Mouse (Mus musculus) lung, embryonic 14.5 days (tissue): ENCODE data around the gene Mthfd1. TPM values are rescaled to one million over a fixed set of nuclear protein-coding genes. Genes with fewer than 3 reads are reported as not detected.
"Not testable (repeated sequence)": the region's sequence is repeated elsewhere in the genome, so short reads cannot be mapped to it uniquely, and the experiment has no call there.

Experiments used
- ATAC-seq: fragments of 200-750 bp; cut with Nextera tagmentation; 2 replicates; pipeline ENCODE4 v1.8.0; 2017; ENCODE audit warnings: mild to moderate bottlenecking, moderate TSS enrichment, moderate library complexity; ENCODE audit not compliant: insufficient read depth
- DNase-seq: peaks from one replicate; pipeline ENCODE4 v3.0.0-alpha.2; 2015
- H3K27ac ChIP-seq: fragments of 300-500 bp; sonication (generic); 2 replicates; pipeline ENCODE4 v1.5.1; 2014; ENCODE audit warnings: low read depth, mild to moderate bottlenecking, moderate library complexity
- H3K27me3 ChIP-seq: fragments of 300-500 bp; sonication (generic); 2 replicates; pipeline ENCODE4 v1.6.1; 2014; ENCODE audit warnings: low read length, control low read depth; ENCODE audit not compliant: insufficient read depth
- H3K36me3 ChIP-seq: fragments of 300-500 bp; sonication (generic); 2 replicates; pipeline ENCODE4 v1.6.1; 2014; ENCODE audit warnings: control low read depth; ENCODE audit not compliant: insufficient read depth
- H3K4me1 ChIP-seq: fragments of 300-500 bp; sonication (generic); 2 replicates; pipeline ENCODE4 v1.6.1; 2014; ENCODE audit warnings: antibody characterized with exemption, control low read depth; ENCODE audit not compliant: insufficient read depth
- H3K4me2 ChIP-seq: fragments of 300-500 bp; sonication (generic); 2 replicates; pipeline ENCODE4 v1.6.1; 2014; ENCODE audit warnings: mild to moderate bottlenecking
- H3K4me3 ChIP-seq: fragments of 300-500 bp; sonication (generic); 2 replicates; pipeline ENCODE4 v1.5.1; 2014; ENCODE audit warnings: low read depth, low read length
- H3K9ac ChIP-seq: fragments of 300-500 bp; sonication (generic); 2 replicates; pipeline ENCODE4 v1.6.1; 2014
- H3K9me3 ChIP-seq: fragments of 300-500 bp; sonication (generic); 2 replicates; pipeline ENCODE4 v1.6.1; 2016; ENCODE audit warnings: low read depth, low read length, control low read depth
- CTCF ChIP-seq: IDR thresholded peaks from 2 replicates; pipeline ENCODE4 v1.5.1; 2016; ENCODE audit warnings: antibody characterized with exemption, low read depth
- WGBS: fragments of 180-500 bp; shearing (Covaris S2); extraction: QIAGEN DNeasy Blood & Tissue Kit; methylation state at CpG from one replicate; pipeline ENCODE4 v1.1.7; 2014; 5-methylcytosine and 5-hydroxymethylcytosine counted together
- polyA plus RNA-seq: library from polyadenylated mRNA; unstranded; fragments of >200 nt; fragmentation: Nextera tagmentation; extraction: Ambion mirVana; gene quantifications from 2 replicates; pipeline ENCODE4 v1.2.1, GENCODE M21; 2014

Gene Mthfd1
- 99.8 and 104 TPM in 2 replicates for polyA plus RNA-seq

- Histone ChIP-seq H3K4me1 (peaks cover 10% of the 10 kb centered on the region; the same call in 1 of the 2 replicates), H3K4me2 (peak within 1 kb of the TSS; percentile 96), H3K9ac (peak within 1 kb of the TSS; percentile 68), H3K36me3 (no peaks in the 10 kb centered on the region), H3K27me3 (no peaks in the 10 kb centered on the region), H3K27ac (peak within 1 kb of the TSS; percentile 83), H3K9me3 (no peaks in the 10 kb centered on the region), H3K4me3 (peak within 1 kb of the TSS; percentile 68)
- DNase-seq (peak; percentile 96), ATAC-seq (peak; percentile 100)
- WGBS: 2% methylated on average over 43 of the region's 43 CpGs
- no peak for TF ChIP-seq CTCF
These were observed at the start of gene Mthfd1 for GRCm38 (mm10) chr12:76254725-76255498. Gene Mthfd1 (plus strand): TSS chr12:76255298.

GRCm38 (mm10) chr12:76209429-76209974 is 45.6 kb upstream of the Mthfd1 start:
- no peaks in the 10 kb centered on the region for H3K27me3 ChIP-seq
- ATAC-seq (no peak), DNase-seq (no peak)
- H3K27ac ChIP-seq: no peak overlapping the region
- TF ChIP-seq CTCF: no peak
- H3K4me1 ChIP-seq: no peaks in the 10 kb centered on the region
- no peak overlapping the region for H3K4me3 ChIP-seq
- WGBS: 91% methylated on average over 5 of the region's 5 CpGs
- H3K36me3 ChIP-seq: no peaks in the 10 kb centered on the region
- H3K9me3 ChIP-seq: no peaks in the 10 kb centered on the region
- no peak overlapping the region for H3K9ac ChIP-seq
- no peak overlapping the region for H3K4me2 ChIP-seq

- H3K4me2 ChIP-seq: no peak overlapping the region
- H3K9me3 ChIP-seq: no peaks in the 10 kb centered on the region
- no peaks in the 10 kb centered on the region for H3K36me3 ChIP-seq
- H3K4me3 ChIP-seq: no peak overlapping the region
- no peak for TF ChIP-seq CTCF
- no peaks in the 10 kb centered on the region for H3K27me3 ChIP-seq
- DNase-seq (no peak), ATAC-seq (no peak)
- H3K4me1 ChIP-seq: no peaks in the 10 kb centered on the region
- WGBS: 27% methylated on average over 5 of the region's 5 CpGs
- no peak overlapping the region for H3K27ac ChIP-seq
- H3K9ac ChIP-seq: no peak overlapping the region
These were observed 40.0 kb upstream of the Mthfd1 start for GRCm38 (mm10) chr12:76215121-76215520.

- H3K4me2 ChIP-seq: no peak overlapping the region
- no peak for ATAC-seq
- DNase-seq: peak; percentile 39
These were observed 38.4 kb upstream of the Mthfd1 start for GRCm38 (mm10) chr12:76216716-76217115.

GRCm38 (mm10) chr12:76222104-76222503 is 33.0 kb upstream of the Mthfd1 start:
- not testable (repeated sequence) for H3K4me1 ChIP-seq, H3K27ac ChIP-seq, H3K4me3 ChIP-seq, H3K9ac ChIP-seq, H3K36me3 ChIP-seq, H3K27me3 ChIP-seq, ATAC-seq, DNase-seq, H3K9me3 ChIP-seq, H3K4me2 ChIP-seq
- WGBS: 50% methylated on average over 2 of the region's 8 CpGs

More at GRCm38 (mm10) chr12:76216716-76217115, 38.4 kb upstream of the Mthfd1 start:
- Histone ChIP-seq H3K27me3 (no peaks in the 10 kb centered on the region), H3K27ac (no peak overlapping the region), H3K36me3 (no peaks in the 10 kb centered on the region), H3K9ac (no peak overlapping the region), H3K4me3 (no peak overlapping the region), H3K9me3 (no peaks in the 10 kb centered on the region), H3K4me1 (no peaks in the 10 kb centered on the region)
- TF ChIP-seq CTCF: no peak
- 60% methylated on average over 11 of the region's 11 CpGs for WGBS

- TF ChIP-seq CTCF: no peak
- Histone ChIP-seq H3K27ac (no peak overlapping the region), H3K9me3 (no peaks in the 10 kb centered on the region), H3K9ac (no peak overlapping the region), H3K4me3 (no peak overlapping the region), H3K36me3 (no peaks in the 10 kb centered on the region), H3K4me1 (0 out of 2 replicates have a peak, but pooled peaks cover 3% of the 10 kb centered on the region), H3K27me3 (no peaks in the 10 kb centered on the region), H3K4me2 (no peak overlapping the region)
- 73% methylated on average over 6 of the region's 6 CpGs for WGBS
- ATAC-seq: no peak
- no peak for DNase-seq
These were observed 24.5 kb upstream of the Mthfd1 start for GRCm38 (mm10) chr12:76230644-76231043.

- Histone ChIP-seq H3K36me3 (no peaks in the 10 kb centered on the region), H3K9me3 (no peaks in the 10 kb centered on the region), H3K4me1 (no peaks in the 10 kb centered on the region), H3K4me2 (no peak overlapping the region), H3K4me3 (no peak overlapping the region), H3K9ac (no peak overlapping the region), H3K27me3 (no peaks in the 10 kb centered on the region), H3K27ac (no peak overlapping the region)
- ATAC-seq (no peak), DNase-seq (no peak)
- TF ChIP-seq CTCF: no peak
- 63% methylated on average over 6 of the region's 6 CpGs for WGBS
These were observed 19.8 kb upstream of the Mthfd1 start for GRCm38 (mm10) chr12:76235253-76235652.
